Mouse (Mus musculus): Measurements from ENCODE around the gene Stard3. TPM values are rescaled to one million over a fixed set of nuclear protein-coding genes. Genes with fewer than 3 reads are reported as not detected.

Stard3 gene
- polyA plus RNA-seq, 1 experiment from 2014 or later = 37.2 TPM

GRCm38 (mm10) chr11:98329960-98330744, 28.0 kb upstream of the Stard3 start:
- ATAC-seq (ENCODE audit: extremely low read depth, insufficient number of reproducible peaks, low FRiP score, low TSS enrichment) = no peak
- no peaks in the 10 kb centered on the region for H3K36me3 ChIP-seq
- peaks cover 100% of the 10 kb centered on the region for H3K27me3 ChIP-seq (replicated peaks)
- H3K9me3 ChIP-seq = no peaks in the 10 kb centered on the region; the same call in 1 of the 2 replicates
- no peak overlapping the region for H3K9ac ChIP-seq
- H3K4me2 ChIP-seq = no peak overlapping the region
- no peak overlapping the region for H3K27ac ChIP-seq (replicated peaks)
- H3K4me3 ChIP-seq = no peak overlapping the region
- 29% methylated on average over 9 of the region's 9 CpGs for WGBS
- H3K4me1 ChIP-seq = peaks cover 28% of the 10 kb centered on the region

DNA sequence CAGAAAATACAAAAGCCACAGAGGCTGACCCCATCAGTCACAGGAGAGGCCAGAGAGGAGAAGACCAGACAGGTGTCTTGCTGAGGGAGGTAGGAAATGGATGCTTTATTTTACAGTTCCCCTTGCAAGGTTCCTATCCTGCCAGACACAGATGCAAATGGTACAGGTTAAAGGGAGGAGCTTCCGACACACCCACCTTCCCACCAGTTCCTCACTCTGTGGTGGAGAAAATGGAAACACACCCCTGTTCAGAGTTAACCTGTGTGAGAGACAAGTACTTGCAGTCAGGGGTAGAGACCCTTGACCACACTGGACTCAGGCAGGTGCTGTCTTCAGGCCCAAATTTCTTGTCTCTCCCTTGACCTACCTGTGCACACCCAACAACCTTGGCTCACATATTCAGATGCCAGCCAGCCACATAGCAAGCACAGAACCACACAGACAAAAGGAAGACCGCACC, 27.4 kb upstream of the Stard3 start:
- H3K4me2 ChIP-seq = no peak overlapping the region
- H3K36me3 ChIP-seq = no peaks in the 10 kb centered on the region
- 51% methylated on average over 2 of the region's 2 CpGs for WGBS

DNA sequence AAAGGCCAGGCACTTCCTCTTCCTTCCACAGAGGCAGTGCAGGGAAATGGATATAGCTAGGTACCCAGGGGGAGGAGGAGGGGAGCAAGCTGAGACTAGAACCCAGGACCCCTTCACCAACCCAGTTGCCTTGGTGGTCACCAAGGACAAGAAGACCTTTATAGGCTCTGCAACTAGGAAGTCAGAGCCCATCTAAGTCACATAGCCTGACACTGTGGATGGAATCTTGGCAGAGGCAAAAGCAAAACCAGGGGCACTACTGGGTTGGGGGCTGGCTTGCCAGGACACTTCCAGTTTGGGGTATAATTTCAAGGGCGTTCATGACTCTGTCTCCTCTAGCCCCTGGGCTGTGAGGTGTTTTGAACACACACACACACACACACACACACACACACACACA, 26.8 kb upstream of the Stard3 start:
- Histone ChIP-seq H3K27ac (replicated peaks) (no peak overlapping the region), H3K4me3 (no peak overlapping the region), H3K36me3 (no peaks in the 10 kb centered on the region), H3K4me2 (no peak overlapping the region), H3K27me3 (replicated peaks) (peaks cover 100% of the 10 kb centered on the region), H3K9me3 (no peaks in the 10 kb centered on the region; the same call in 1 of the 2 replicates), H3K9ac (no peak overlapping the region), H3K4me1 (peaks cover 29% of the 10 kb centered on the region)
- ATAC-seq (ENCODE audit: extremely low read depth, insufficient number of reproducible peaks, low FRiP score, low TSS enrichment) = no peak
- 60% methylated on average over 1 of the region's 1 CpGs for WGBS

More for the DNA sequence above, 27.4 kb upstream of the Stard3 start:
- H3K9ac ChIP-seq = no peak overlapping the region
- peaks cover 100% of the 10 kb centered on the region for H3K27me3 ChIP-seq (replicated peaks)
- H3K4me3 ChIP-seq = no peak overlapping the region
- no peak overlapping the region for H3K27ac ChIP-seq (replicated peaks)
- ATAC-seq (ENCODE audit: extremely low read depth, insufficient number of reproducible peaks, low FRiP score, low TSS enrichment) = no peak
- H3K4me1 ChIP-seq = peaks cover 29% of the 10 kb centered on the region
- H3K9me3 ChIP-seq = no peaks in the 10 kb centered on the region; the same call in 1 of the 2 replicates

DNA sequence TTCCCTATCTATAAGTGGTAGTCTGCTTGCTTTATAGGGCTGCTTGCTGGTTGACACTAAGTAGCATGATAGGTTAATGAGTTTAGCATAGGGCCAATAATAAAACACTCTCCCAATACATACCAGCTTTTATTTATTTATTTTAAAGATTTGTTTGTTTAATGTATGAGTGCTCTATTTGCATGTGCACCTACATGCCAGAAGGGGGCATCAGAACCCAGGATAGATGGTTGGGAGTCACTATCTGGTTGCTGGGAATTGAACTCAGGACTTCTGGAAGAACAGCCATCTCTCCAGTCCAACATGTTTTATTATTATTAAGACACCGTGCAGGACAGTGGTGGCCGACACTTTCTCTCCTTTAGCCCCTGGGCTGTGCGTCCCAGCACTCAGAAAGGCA, 26.0 kb upstream of the Stard3 start:
- Histone ChIP-seq H3K9ac (no peak overlapping the region), H3K9me3 (no peaks in the 10 kb centered on the region; the same call in 1 of the 2 replicates), H3K4me1 (peaks cover 25% of the 10 kb centered on the region), H3K27ac (replicated peaks) (no peak overlapping the region), H3K36me3 (no peaks in the 10 kb centered on the region), H3K27me3 (replicated peaks) (peaks cover 100% of the 10 kb centered on the region), H3K4me3 (no peak overlapping the region), H3K4me2 (no peak overlapping the region)
- no peak for ATAC-seq (ENCODE audit: extremely low read depth, insufficient number of reproducible peaks, low FRiP score, low TSS enrichment)
- WGBS = 79% methylated on average over 3 of the region's 3 CpGs

- H3K27ac ChIP-seq (replicated peaks) = no peak overlapping the region
- no peak overlapping the region for H3K4me3 ChIP-seq
- no peaks in the 10 kb centered on the region; the same call in 1 of the 2 replicates for H3K9me3 ChIP-seq
- no peak for ATAC-seq (ENCODE audit: extremely low read depth, insufficient number of reproducible peaks, low FRiP score, low TSS enrichment)
- 64% methylated on average over 4 of the region's 4 CpGs for WGBS
- H3K36me3 ChIP-seq = no peaks in the 10 kb centered on the region
- H3K27me3 ChIP-seq (replicated peaks) = peaks cover 100% of the 10 kb centered on the region
- H3K4me2 ChIP-seq = no peak overlapping the region
- H3K9ac ChIP-seq = no peak overlapping the region
- peaks cover 18% of the 10 kb centered on the region for H3K4me1 ChIP-seq
These were observed 25.3 kb upstream of the Stard3 start for GRCm38 (mm10) chr11:98332841-98333240.

DNA sequence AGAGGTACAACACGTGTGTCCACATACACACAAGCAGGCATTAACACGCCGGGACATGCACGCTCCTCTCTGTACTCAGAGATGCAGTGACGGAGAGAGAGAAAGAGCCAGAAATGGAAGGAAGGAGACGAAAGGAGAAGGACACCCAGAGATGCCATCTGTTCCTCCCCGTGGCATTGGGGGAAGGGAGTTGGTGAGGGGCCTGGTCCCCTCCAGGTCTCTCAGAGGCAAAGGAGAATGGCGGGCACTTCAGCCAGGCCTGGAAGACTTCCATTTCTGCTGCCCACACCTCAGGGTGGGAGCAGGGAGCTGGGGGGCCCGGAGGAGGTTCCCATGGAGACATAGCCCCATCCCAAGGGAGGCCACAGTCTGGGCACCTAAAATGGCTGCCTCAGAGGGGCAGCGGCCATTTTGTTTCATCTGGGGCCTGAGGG, 24.9 kb upstream of the Stard3 start:
- Histone ChIP-seq H3K9me3 (no peaks in the 10 kb centered on the region; the same call in 1 of the 2 replicates), H3K27ac (replicated peaks) (no peak overlapping the region), H3K9ac (no peak overlapping the region), H3K4me3 (no peak overlapping the region), H3K36me3 (no peaks in the 10 kb centered on the region), H3K27me3 (replicated peaks) (peaks cover 100% of the 10 kb centered on the region), H3K4me2 (no peak overlapping the region), H3K4me1 (peaks cover 15% of the 10 kb centered on the region)
- 69% methylated on average over 10 of the region's 10 CpGs for WGBS
- no peak for ATAC-seq (ENCODE audit: extremely low read depth, insufficient number of reproducible peaks, low FRiP score, low TSS enrichment)

GRCm38 (mm10) chr11:98333981-98334741, 24.0 kb upstream of the Stard3 start:
- 4% methylated on average over 39 of the region's 41 CpGs for WGBS
- no peak for ATAC-seq (ENCODE audit: extremely low read depth, insufficient number of reproducible peaks, low FRiP score, low TSS enrichment)

DNA sequence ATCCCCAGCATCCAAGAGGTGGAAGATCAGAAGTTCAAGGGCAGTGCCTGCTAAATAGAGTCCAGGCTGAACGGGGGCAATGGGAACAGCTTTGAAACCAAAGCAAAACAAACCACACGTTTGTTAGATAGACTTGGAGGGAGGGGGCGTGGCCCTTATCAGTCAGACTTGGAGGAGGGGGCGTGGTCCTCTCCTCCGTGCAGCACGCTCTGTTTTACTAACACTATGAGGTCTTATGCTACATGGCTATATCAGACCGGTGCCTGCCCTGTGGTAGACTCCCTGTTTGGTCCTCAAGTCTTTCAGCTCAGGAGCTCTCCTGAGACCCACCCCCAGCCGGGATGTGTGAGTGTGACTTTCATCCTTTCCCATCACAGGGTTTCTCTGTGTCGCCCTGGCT, 22.9 kb upstream of the Stard3 start:
- peaks cover 100% of the 10 kb centered on the region for H3K27me3 ChIP-seq (replicated peaks)
- H3K27ac ChIP-seq (replicated peaks) = no peak overlapping the region
- H3K4me1 ChIP-seq = peaks cover 20% of the 10 kb centered on the region
- H3K36me3 ChIP-seq = no peaks in the 10 kb centered on the region
- H3K9me3 ChIP-seq = no peaks in the 10 kb centered on the region; the same call in 1 of the 2 replicates
- 3% methylated on average over 9 of the region's 9 CpGs for WGBS
- H3K4me3 ChIP-seq = no peak overlapping the region
- no peak overlapping the region for H3K9ac ChIP-seq
- no peak for ATAC-seq (ENCODE audit: extremely low read depth, insufficient number of reproducible peaks, low FRiP score, low TSS enrichment)
- no peak overlapping the region for H3K4me2 ChIP-seq

More at GRCm38 (mm10) chr11:98333981-98334741, 24.0 kb upstream of the Stard3 start:
- H3K4me3 ChIP-seq = peak overlapping the region; percentile 32
- no peaks in the 10 kb centered on the region for H3K36me3 ChIP-seq
- H3K27ac ChIP-seq (replicated peaks) = no peak overlapping the region
- H3K4me1 ChIP-seq = peaks cover 13% of the 10 kb centered on the region
- H3K9ac ChIP-seq = no peak overlapping the region
- no peaks in the 10 kb centered on the region; the same call in 1 of the 2 replicates for H3K9me3 ChIP-seq
- peak overlapping the region; percentile 55 for H3K4me2 ChIP-seq
- peaks cover 100% of the 10 kb centered on the region for H3K27me3 ChIP-seq (replicated peaks)

DNA sequence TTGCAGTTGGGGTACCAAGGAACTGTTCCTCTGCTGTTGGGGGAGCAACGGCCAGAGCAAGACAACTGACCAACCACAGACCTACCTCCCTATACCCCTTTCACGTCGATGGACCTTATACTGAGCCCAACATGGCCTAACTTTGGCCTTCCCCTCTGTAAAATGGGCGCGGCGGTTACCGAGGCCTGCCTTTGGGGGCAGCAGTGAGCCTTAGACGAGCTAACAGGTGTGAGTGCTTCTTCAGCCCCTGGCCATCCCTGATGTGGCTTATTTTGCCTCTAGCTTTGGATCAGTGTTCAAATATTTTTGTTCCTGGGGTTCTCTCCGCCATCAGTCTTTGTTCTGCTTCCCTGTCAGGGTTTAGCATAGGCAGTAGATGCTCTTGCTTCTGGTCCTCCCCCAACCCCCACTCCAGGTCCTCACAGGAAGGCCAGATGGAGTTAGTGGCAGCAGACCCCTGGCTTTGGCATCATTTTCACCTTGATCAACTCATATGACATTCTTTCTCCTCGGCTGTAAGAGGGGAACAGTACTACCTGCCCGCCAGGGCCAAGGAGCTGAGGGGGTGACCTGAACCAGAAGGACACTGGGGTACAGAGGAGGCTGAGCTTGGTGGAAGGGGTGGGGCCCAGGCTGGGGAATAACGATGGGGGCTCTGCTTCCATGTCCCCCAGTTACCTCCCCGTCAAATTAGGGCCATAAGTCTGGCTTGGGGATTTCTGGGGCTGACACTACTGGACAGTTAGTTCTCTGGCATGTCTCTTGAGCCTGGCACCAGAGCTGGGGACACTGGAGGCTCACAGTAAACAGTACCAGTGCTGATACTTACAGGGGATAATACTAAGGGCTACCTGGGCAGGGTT, 21.7 kb upstream of the Stard3 start:
- Histone ChIP-seq H3K4me3 (no peak overlapping the region), H3K36me3 (no peaks in the 10 kb centered on the region), H3K9me3 (no peaks in the 10 kb centered on the region; the same call in 1 of the 2 replicates), H3K27ac (replicated peaks) (no peak overlapping the region), H3K4me1 (peaks cover 20% of the 10 kb centered on the region), H3K27me3 (replicated peaks) (peaks cover 98% of the 10 kb centered on the region), H3K4me2 (no peak overlapping the region), H3K9ac (no peak overlapping the region)
- no peak for ATAC-seq (ENCODE audit: extremely low read depth, insufficient number of reproducible peaks, low FRiP score, low TSS enrichment)
- 18% methylated on average over 13 of the region's 13 CpGs for WGBS

DNA sequence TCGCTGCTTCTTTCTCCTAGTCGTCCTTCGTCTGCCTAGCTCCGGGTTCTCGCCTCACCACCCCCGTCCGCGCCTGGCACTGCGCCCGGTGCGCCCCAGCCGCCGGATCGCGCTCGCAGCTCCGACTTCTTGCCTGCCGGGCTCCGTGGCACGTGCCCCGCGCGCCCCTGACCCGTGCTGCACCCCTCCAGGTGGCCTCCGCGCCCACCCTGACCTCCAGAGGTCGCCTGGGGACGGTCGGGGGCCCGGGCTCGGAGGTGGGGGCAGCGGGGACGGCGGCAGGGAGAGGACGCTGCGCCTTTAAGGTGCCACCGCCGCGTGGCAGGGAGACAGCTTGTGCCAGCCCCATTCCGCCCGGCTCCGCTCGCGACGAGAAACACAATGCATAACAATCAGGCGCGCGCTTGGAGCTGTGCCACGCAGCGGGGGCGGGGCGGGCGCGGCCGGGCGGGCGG, 19.6 kb upstream of the Stard3 start:
- H3K4me3 ChIP-seq = peak overlapping the region; percentile 65
- no peaks in the 10 kb centered on the region for H3K9me3 ChIP-seq
- ATAC-seq (ENCODE audit: extremely low read depth, insufficient number of reproducible peaks, low FRiP score, low TSS enrichment) = no peak
- peaks cover 89% of the 10 kb centered on the region for H3K27me3 ChIP-seq (replicated peaks)
- no peak overlapping the region for H3K27ac ChIP-seq (replicated peaks)
- peak overlapping the region; percentile 81 for H3K9ac ChIP-seq
- H3K4me2 ChIP-seq = peak overlapping the region; percentile 96
- H3K36me3 ChIP-seq = no peaks in the 10 kb centered on the region
- WGBS = under 1% methylated on average over 41 of the region's 57 CpGs
- peaks cover 31% of the 10 kb centered on the region for H3K4me1 ChIP-seq
